Mouse (Mus musculus): ENCODE results near the gene Crybb2. TPM values are rescaled to one million over a fixed set of nuclear protein-coding genes. Genes with fewer than 3 reads are reported as not detected.

Gene Crybb2
- polyA plus RNA-seq (2014; fragmentation: Nextera tagmentation; extraction: Ambion mirVana): not detected in 2 replicates

- Histone ChIP-seq H3K4me2 (ENCODE audit: low read depth, low read length, severe bottlenecking) (no peak within 1 kb of the TSS), H3K36me3 (ENCODE audit: control insufficient read depth, insufficient read depth, low read length) (no peaks in the 10 kb centered on the region), H3K9me3 (ENCODE audit: control insufficient read depth, low read length) (no peaks in the 10 kb centered on the region), H3K27ac (ENCODE audit: low read depth, low read length) (no peak within 1 kb of the TSS), H3K9ac (ENCODE audit: low read length) (no peak within 1 kb of the TSS), H3K4me1 (replicated peaks; ENCODE audit: control insufficient read depth, insufficient read depth, low read length) (no peaks in the 10 kb centered on the region), H3K4me3 (ENCODE audit: low read depth, low read length) (no peak within 1 kb of the TSS), H3K27me3 (ENCODE audit: control insufficient read depth, insufficient read depth, low read length) (no peaks in the 10 kb centered on the region)
- ATAC-seq (replicated peaks; ENCODE audit: low FRiP score) (no peak), DNase-seq (ENCODE audit: low spot score) (no peak)
These were observed at the start of gene Crybb2 for GRCm38 (mm10) chr5:113070017-113070416. Crybb2 (minus strand) TSS chr5:113070117.

- Histone ChIP-seq H3K9me3 (ENCODE audit: control insufficient read depth, low read length) (no peaks in the 10 kb centered on the region), H3K36me3 (ENCODE audit: control insufficient read depth, insufficient read depth, low read length) (no peaks in the 10 kb centered on the region), H3K4me2 (ENCODE audit: low read depth, low read length, severe bottlenecking) (no peak overlapping the region), H3K4me1 (replicated peaks; ENCODE audit: control insufficient read depth, insufficient read depth, low read length) (0 out of 2 replicates have a peak, but pooled peaks cover 5% of the 10 kb centered on the region), H3K4me3 (ENCODE audit: low read depth, low read length) (no peak overlapping the region), H3K27me3 (ENCODE audit: control insufficient read depth, insufficient read depth, low read length) (no peaks in the 10 kb centered on the region), H3K9ac (ENCODE audit: low read length) (no peak overlapping the region), H3K27ac (ENCODE audit: low read depth, low read length) (no peak overlapping the region)
- 89% methylated on average over 9 of the region's 9 CpGs for WGBS
- DNase-seq (ENCODE audit: low spot score): no peak
- ATAC-seq (replicated peaks; ENCODE audit: low FRiP score): no peak
These were observed 49.4 kb upstream of the Crybb2 start for GRCm38 (mm10) chr5:113119291-113119690.

DNA sequence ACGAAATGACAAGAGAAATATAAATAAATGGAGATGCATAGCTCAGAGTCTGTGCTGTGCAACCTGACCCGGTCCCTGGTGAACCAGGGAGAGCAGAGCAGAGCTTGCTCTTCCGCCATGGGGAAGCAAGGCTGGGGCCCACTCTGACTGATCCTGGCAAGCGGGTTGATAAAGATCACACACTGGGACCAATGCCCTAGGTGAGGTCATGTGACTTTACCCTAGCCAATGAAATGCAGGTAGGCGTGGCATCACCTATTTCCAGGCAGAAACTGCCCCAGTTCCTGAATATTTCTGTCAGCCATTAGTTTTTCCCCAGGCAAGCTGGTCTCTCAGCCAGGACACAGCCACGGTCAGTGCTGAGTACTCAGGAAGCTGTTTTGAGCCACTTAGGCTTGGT, 48.8 kb upstream of the Crybb2 start:
- H3K4me1 ChIP-seq (replicated peaks; ENCODE audit: control insufficient read depth, insufficient read depth, low read length): 0 out of 2 replicates have a peak, but pooled peaks cover 5% of the 10 kb centered on the region

GRCm38 (mm10) chr5:113117361-113117760, 47.4 kb upstream of the Crybb2 start:
- WGBS: 94% methylated on average over 5 of the region's 5 CpGs
- Histone ChIP-seq H3K9me3 (ENCODE audit: control insufficient read depth, low read length) (no peaks in the 10 kb centered on the region), H3K27me3 (ENCODE audit: control insufficient read depth, insufficient read depth, low read length) (no peaks in the 10 kb centered on the region), H3K9ac (ENCODE audit: low read length) (no peak overlapping the region), H3K4me1 (replicated peaks; ENCODE audit: control insufficient read depth, insufficient read depth, low read length) (0 out of 2 replicates have a peak, but pooled peaks cover 9% of the 10 kb centered on the region), H3K4me2 (ENCODE audit: low read depth, low read length, severe bottlenecking) (no peak overlapping the region), H3K36me3 (ENCODE audit: control insufficient read depth, insufficient read depth, low read length) (no peaks in the 10 kb centered on the region), H3K4me3 (ENCODE audit: low read depth, low read length) (no peak overlapping the region), H3K27ac (ENCODE audit: low read depth, low read length) (no peak overlapping the region)
- ATAC-seq (replicated peaks; ENCODE audit: low FRiP score) (no peak), DNase-seq (ENCODE audit: low spot score) (no peak)

More for the DNA sequence above, 48.8 kb upstream of the Crybb2 start:
- Histone ChIP-seq H3K27me3 (ENCODE audit: control insufficient read depth, insufficient read depth, low read length) (no peaks in the 10 kb centered on the region), H3K27ac (ENCODE audit: low read depth, low read length) (no peak overlapping the region), H3K9ac (ENCODE audit: low read length) (no peak overlapping the region), H3K4me3 (ENCODE audit: low read depth, low read length) (no peak overlapping the region), H3K9me3 (ENCODE audit: control insufficient read depth, low read length) (no peaks in the 10 kb centered on the region), H3K36me3 (ENCODE audit: control insufficient read depth, insufficient read depth, low read length) (no peaks in the 10 kb centered on the region), H3K4me2 (ENCODE audit: low read depth, low read length, severe bottlenecking) (no peak overlapping the region)
- DNase-seq (ENCODE audit: low spot score) (no peak), ATAC-seq (replicated peaks; ENCODE audit: low FRiP score) (no peak)
- WGBS: 54% methylated on average over 6 of the region's 6 CpGs

DNA sequence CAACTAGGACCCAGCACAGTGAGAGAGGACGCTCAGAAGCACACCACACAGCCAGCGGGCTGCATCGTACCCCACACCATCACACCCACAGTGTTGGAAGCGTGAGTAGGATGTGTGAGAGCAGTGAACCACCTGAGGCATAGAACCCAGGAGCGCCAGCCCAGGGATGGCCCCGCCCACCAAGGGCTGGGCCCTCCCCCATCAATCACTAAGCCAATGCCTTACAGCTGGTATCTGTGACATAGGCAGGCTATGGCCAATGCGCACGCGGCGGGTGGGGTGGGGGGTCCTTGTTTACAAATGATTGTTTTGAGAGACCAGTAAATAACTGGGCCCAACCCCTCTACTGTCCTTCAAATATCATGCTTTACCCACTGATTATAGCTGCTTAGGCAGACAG, 46.0 kb upstream of the Crybb2 start:
- ATAC-seq (replicated peaks; ENCODE audit: low FRiP score) (no peak), DNase-seq (ENCODE audit: low spot score) (no peak)
- H3K36me3 ChIP-seq (ENCODE audit: control insufficient read depth, insufficient read depth, low read length): no peaks in the 10 kb centered on the region
- 65% methylated on average over 10 of the region's 10 CpGs for WGBS
- H3K4me2 ChIP-seq (ENCODE audit: low read depth, low read length, severe bottlenecking): no peak overlapping the region
- no peaks in the 10 kb centered on the region for H3K27me3 ChIP-seq (ENCODE audit: control insufficient read depth, insufficient read depth, low read length)
- H3K9me3 ChIP-seq (ENCODE audit: control insufficient read depth, low read length): no peaks in the 10 kb centered on the region
- no peak overlapping the region for H3K4me3 ChIP-seq (ENCODE audit: low read depth, low read length)
- no peak overlapping the region for H3K9ac ChIP-seq (ENCODE audit: low read length)
- H3K4me1 ChIP-seq (replicated peaks; ENCODE audit: control insufficient read depth, insufficient read depth, low read length): peaks cover 8% of the 10 kb centered on the region; the same call in 1 of the 2 replicates
- H3K27ac ChIP-seq (ENCODE audit: low read depth, low read length): no peak overlapping the region

DNA sequence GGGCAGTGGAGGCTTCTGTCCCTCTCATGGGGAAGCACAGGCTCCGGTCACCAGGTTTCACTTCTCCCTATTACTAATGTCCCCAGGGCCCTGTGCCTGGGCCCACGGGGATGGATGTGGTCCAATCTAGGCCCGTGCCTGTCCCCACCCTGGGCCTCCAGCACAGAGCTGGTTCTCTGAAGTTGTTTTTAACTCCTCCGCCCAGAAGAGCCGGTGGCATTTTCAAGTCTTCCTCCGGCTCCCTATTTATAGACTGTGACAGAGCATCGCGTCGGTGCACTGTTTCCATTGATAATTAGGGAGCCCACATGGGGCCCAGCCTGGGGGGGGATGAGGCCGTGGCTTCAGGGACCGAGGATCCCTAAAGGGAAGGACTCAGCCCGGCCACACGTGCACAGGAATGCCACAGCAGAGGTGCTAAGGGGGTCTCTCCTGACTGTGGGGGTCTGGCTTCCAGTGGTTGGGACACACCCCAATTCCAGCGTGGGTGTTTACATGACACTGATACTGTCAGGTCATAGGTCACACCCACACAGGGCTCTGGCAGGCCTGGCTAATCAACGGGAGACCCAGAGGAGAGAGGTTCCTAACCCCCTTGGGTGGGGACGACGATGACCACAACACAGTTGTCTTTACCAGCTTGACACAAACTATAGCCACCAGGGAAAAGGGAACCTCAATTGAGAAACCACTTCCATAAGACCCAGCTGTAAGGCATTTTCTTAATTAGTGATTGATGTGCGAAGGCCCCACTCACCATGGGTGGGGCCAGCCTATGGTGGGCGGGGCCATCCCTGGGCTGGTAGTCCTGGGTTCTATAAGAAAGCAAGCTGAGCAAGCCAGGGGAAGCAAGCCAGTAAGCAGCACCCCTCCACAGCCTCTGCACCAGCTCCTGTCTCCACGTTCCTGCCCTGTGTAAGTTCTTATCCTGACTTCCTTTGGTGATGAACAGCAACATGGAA, 44.6 kb upstream of the Crybb2 start:
- DNase-seq (ENCODE audit: low spot score) (no peak), ATAC-seq (replicated peaks; ENCODE audit: low FRiP score) (no peak)
- H3K27me3 ChIP-seq (ENCODE audit: control insufficient read depth, insufficient read depth, low read length): no peaks in the 10 kb centered on the region
- peaks cover 9% of the 10 kb centered on the region; the same call in 1 of the 2 replicates for H3K4me1 ChIP-seq (replicated peaks; ENCODE audit: control insufficient read depth, insufficient read depth, low read length)
- 56% methylated on average over 20 of the region's 20 CpGs for WGBS
- H3K4me3 ChIP-seq (ENCODE audit: low read depth, low read length): no peak overlapping the region
- no peaks in the 10 kb centered on the region for H3K36me3 ChIP-seq (ENCODE audit: control insufficient read depth, insufficient read depth, low read length)
- no peak overlapping the region for H3K27ac ChIP-seq (ENCODE audit: low read depth, low read length)
- H3K4me2 ChIP-seq (ENCODE audit: low read depth, low read length, severe bottlenecking): no peak overlapping the region
- no peak overlapping the region; the same call in 1 of the 2 replicates for H3K9ac ChIP-seq (ENCODE audit: low read length)
- H3K9me3 ChIP-seq (ENCODE audit: control insufficient read depth, low read length): no peaks in the 10 kb centered on the region

- no peaks in the 10 kb centered on the region for H3K27me3 ChIP-seq (ENCODE audit: control insufficient read depth, insufficient read depth, low read length)
- WGBS: 52% methylated on average over 5 of the region's 5 CpGs
- H3K27ac ChIP-seq (ENCODE audit: low read depth, low read length): no peak overlapping the region
- no peaks in the 10 kb centered on the region for H3K9me3 ChIP-seq (ENCODE audit: control insufficient read depth, low read length)
- H3K36me3 ChIP-seq (ENCODE audit: control insufficient read depth, insufficient read depth, low read length): no peaks in the 10 kb centered on the region
- H3K9ac ChIP-seq (ENCODE audit: low read length): no peak overlapping the region
- H3K4me1 ChIP-seq (replicated peaks; ENCODE audit: control insufficient read depth, insufficient read depth, low read length): peaks cover 7% of the 10 kb centered on the region; the same call in 1 of the 2 replicates
- ATAC-seq (replicated peaks; ENCODE audit: low FRiP score) (no peak), DNase-seq (ENCODE audit: low spot score) (no peak)
- H3K4me3 ChIP-seq (ENCODE audit: low read depth, low read length): no peak overlapping the region
- H3K4me2 ChIP-seq (ENCODE audit: low read depth, low read length, severe bottlenecking): no peak overlapping the region
These were observed 43.2 kb upstream of the Crybb2 start for GRCm38 (mm10) chr5:113113120-113113519.

DNA sequence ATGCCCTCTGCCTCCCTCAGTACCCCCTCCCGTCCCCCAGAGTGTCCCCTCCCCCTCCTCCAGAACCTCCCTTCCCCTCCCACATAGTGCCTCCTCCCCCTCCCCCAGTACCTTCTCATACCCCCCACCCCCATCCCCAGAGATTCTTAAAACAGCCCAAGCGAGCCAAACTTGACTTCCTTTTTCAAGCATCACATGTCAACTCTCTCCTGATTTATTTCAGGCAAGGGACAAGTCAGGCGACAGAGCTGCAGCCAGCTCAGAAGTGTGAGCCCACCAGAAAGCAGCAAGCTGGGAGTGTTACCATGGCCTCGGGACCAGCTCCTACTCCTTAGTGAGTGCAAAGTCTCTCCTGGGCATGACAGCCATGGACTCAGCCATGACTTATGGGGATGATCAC, 41.4 kb upstream of the Crybb2 start:
- WGBS: 25% methylated on average over 4 of the region's 4 CpGs
- Histone ChIP-seq H3K9me3 (ENCODE audit: control insufficient read depth, low read length) (no peaks in the 10 kb centered on the region), H3K27ac (ENCODE audit: low read depth, low read length) (no peak overlapping the region; the same call in 1 of the 2 replicates), H3K27me3 (ENCODE audit: control insufficient read depth, insufficient read depth, low read length) (no peaks in the 10 kb centered on the region), H3K36me3 (ENCODE audit: control insufficient read depth, insufficient read depth, low read length) (no peaks in the 10 kb centered on the region), H3K4me1 (replicated peaks; ENCODE audit: control insufficient read depth, insufficient read depth, low read length) (peaks cover 7% of the 10 kb centered on the region; the same call in 1 of the 2 replicates), H3K4me2 (ENCODE audit: low read depth, low read length, severe bottlenecking) (no peak overlapping the region), H3K4me3 (ENCODE audit: low read depth, low read length) (no peak overlapping the region), H3K9ac (ENCODE audit: low read length) (no peak overlapping the region)
- ATAC-seq (replicated peaks; ENCODE audit: low FRiP score) (no peak), DNase-seq (ENCODE audit: low spot score) (no peak)

Data from forebrain, embryonic 11.5 days (tissue).